Mouse (Mus musculus) erythroblast, embryonic 14.5 days (primary cell): Measurements from ENCODE around the gene Nuak1. TPM values are rescaled to one million over a fixed set of nuclear protein-coding genes. Genes with fewer than 3 reads are reported as not detected.

Source experiments
- H3K27me3 ChIP-seq: 2 replicates; pipeline ENCODE4 v1.6.1; 2012; ENCODE audit warnings: inconsistent platforms; ENCODE audit not compliant: control insufficient read depth
- H3K36me3 ChIP-seq: 2 replicates; pipeline ENCODE4 v1.6.1; 2012; ENCODE audit warnings: mild to moderate bottlenecking, inconsistent platforms; ENCODE audit not compliant: control insufficient read depth
- H3K4me1 ChIP-seq: 2 replicates; pipeline ENCODE4 v1.6.1; 2012; ENCODE audit warnings: inconsistent platforms; ENCODE audit not compliant: control insufficient read depth
- H3K4me3 ChIP-seq: replicated peaks from 2 replicates; pipeline ENCODE3; 2012; ENCODE audit warnings: moderate library complexity, mild to moderate bottlenecking, inconsistent platforms
- H3K9me3 ChIP-seq: 2 replicates; pipeline ENCODE4 v1.6.1; 2012; ENCODE audit warnings: low read length, inconsistent platforms, mixed read lengths; ENCODE audit not compliant: control insufficient read depth
- GATA1 ChIP-seq: IDR thresholded peaks from 2 replicates; pipeline ENCODE4 v1.6.1; 2012; ENCODE audit warnings: low read length, inconsistent platforms, mixed read lengths
- TAL1 ChIP-seq: IDR thresholded peaks from 3 replicates; pipeline ENCODE4 v1.6.1; 2012; ENCODE audit warnings: low read length, inconsistent platforms, mixed read lengths
- polyA plus RNA-seq: library from polyadenylated mRNA; stranded (reverse); fragments of >175 nt; gene quantifications from 2 replicates; pipeline ENCODE4 v1.2.3, GENCODE M21; 2012

Gene Nuak1
- polyA plus RNA-seq, 1 experiment = 0.03 TPM

GRCm38 (mm10) chr10:84389707-84390106, 50.7 kb downstream of the Nuak1 start:
- Histone ChIP-seq H3K4me1 (no peaks in the 10 kb centered on the region), H3K36me3 (no peaks in the 10 kb centered on the region), H3K27me3 (no peaks in the 10 kb centered on the region), H3K4me3 (no peak overlapping the region), H3K9me3 (no peaks in the 10 kb centered on the region)
- no peak for TF ChIP-seq TAL1
- no peak for TF ChIP-seq GATA1

GRCm38 (mm10) chr10:84388357-84389141, 51.8 kb downstream of the Nuak1 start:
- no peaks in the 10 kb centered on the region for H3K4me1 ChIP-seq
- TF ChIP-seq TAL1 (no peak), GATA1 (no peak)

GRCm38 (mm10) chr10:84387338-84387737, 53.1 kb downstream of the Nuak1 start:
- Histone ChIP-seq H3K4me1 (no peaks in the 10 kb centered on the region), H3K4me3 (no peak overlapping the region), H3K9me3 (no peaks in the 10 kb centered on the region), H3K36me3 (no peaks in the 10 kb centered on the region), H3K27me3 (no peaks in the 10 kb centered on the region)
- TF ChIP-seq GATA1 (no peak), TAL1 (no peak)

More at GRCm38 (mm10) chr10:84388357-84389141, 51.8 kb downstream of the Nuak1 start:
- H3K9me3 ChIP-seq = no peaks in the 10 kb centered on the region
- no peak overlapping the region for H3K4me3 ChIP-seq
- no peaks in the 10 kb centered on the region for H3K27me3 ChIP-seq
- no peaks in the 10 kb centered on the region for H3K36me3 ChIP-seq

- Histone ChIP-seq H3K4me1 (no peaks in the 10 kb centered on the region), H3K27me3 (no peaks in the 10 kb centered on the region), H3K9me3 (no peaks in the 10 kb centered on the region), H3K36me3 (no peaks in the 10 kb centered on the region), H3K4me3 (no peak overlapping the region)
- TF ChIP-seq GATA1 = no peak
- TF ChIP-seq TAL1 = no peak
Observed at GRCm38 (mm10) chr10:84386625-84387242, 53.7 kb downstream of the Nuak1 start.

GRCm38 (mm10) chr10:84386214-84386613, 54.2 kb downstream of the Nuak1 start:
- TF ChIP-seq GATA1 (no peak), TAL1 (no peak)
- H3K4me1 ChIP-seq = no peaks in the 10 kb centered on the region
- no peaks in the 10 kb centered on the region for H3K9me3 ChIP-seq
- H3K4me3 ChIP-seq = no peak overlapping the region
- no peaks in the 10 kb centered on the region for H3K36me3 ChIP-seq
- no peaks in the 10 kb centered on the region for H3K27me3 ChIP-seq

GRCm38 (mm10) chr10:84384761-84385160, 55.6 kb downstream of the Nuak1 start:
- Histone ChIP-seq H3K27me3 (no peaks in the 10 kb centered on the region), H3K36me3 (no peaks in the 10 kb centered on the region), H3K4me3 (no peak overlapping the region), H3K9me3 (no peaks in the 10 kb centered on the region), H3K4me1 (no peaks in the 10 kb centered on the region)
- no peak for TF ChIP-seq TAL1

- TF ChIP-seq GATA1 = no peak
- no peak for TF ChIP-seq TAL1
- H3K27me3 ChIP-seq = no peaks in the 10 kb centered on the region
- H3K4me1 ChIP-seq = no peaks in the 10 kb centered on the region
- no peaks in the 10 kb centered on the region for H3K36me3 ChIP-seq
- H3K4me3 ChIP-seq = no peak overlapping the region
- no peaks in the 10 kb centered on the region for H3K9me3 ChIP-seq
Observed at GRCm38 (mm10) chr10:84382900-84383883, 57.2 kb downstream of the Nuak1 start.

- Histone ChIP-seq H3K4me3 (no peak overlapping the region), H3K9me3 (no peaks in the 10 kb centered on the region), H3K27me3 (no peaks in the 10 kb centered on the region), H3K36me3 (no peaks in the 10 kb centered on the region), H3K4me1 (no peaks in the 10 kb centered on the region)
- TF ChIP-seq GATA1 (no peak), TAL1 (no peak)
Observed at GRCm38 (mm10) chr10:84381276-84381798, 59.1 kb downstream of the Nuak1 start.
